Mouse (Mus musculus) hindbrain, embryonic 13.5 days (tissue): ENCODE results near the gene Acrv1. TPM values are rescaled to one million over a fixed set of nuclear protein-coding genes. Genes with fewer than 3 reads are reported as not detected.
"Not testable (repeated sequence)": the region's sequence is repeated elsewhere in the genome, so short reads cannot be mapped to it uniquely, and the experiment has no call there.

ENCODE experiments used
- ATAC-seq: fragments of 200-750 bp; cut with Nextera tagmentation; 2 replicates; pipeline ENCODE4 v1.8.0; 2017; ENCODE audit warnings: moderate TSS enrichment; ENCODE audit not compliant: low FRiP score
- H3K27ac ChIP-seq: fragments of 300-500 bp; sonication (generic); 2 replicates; pipeline ENCODE4 v1.5.1; 2015; ENCODE audit warnings: inconsistent platforms, mild to moderate bottlenecking, moderate library complexity
- H3K27me3 ChIP-seq: fragments of 300-500 bp; sonication (generic); 2 replicates; pipeline ENCODE4 v1.6.1; 2015; ENCODE audit warnings: mild to moderate bottlenecking, inconsistent platforms
- H3K36me3 ChIP-seq: fragments of 300-500 bp; sonication (generic); 2 replicates; pipeline ENCODE4 v1.6.1; 2015; ENCODE audit warnings: mild to moderate bottlenecking, inconsistent platforms
- H3K4me1 ChIP-seq: fragments of 300-500 bp; sonication (generic); replicated peaks from 2 replicates; pipeline ENCODE4 v1.6.1; 2015; ENCODE audit warnings: inconsistent platforms
- H3K4me2 ChIP-seq: fragments of 300-500 bp; sonication (generic); 2 replicates; pipeline ENCODE4 v1.6.1; 2015; ENCODE audit warnings: inconsistent platforms, mild to moderate bottlenecking, moderate library complexity
- H3K4me3 ChIP-seq: fragments of 300-500 bp; sonication (generic); 2 replicates; pipeline ENCODE4 v1.5.1; 2015; ENCODE audit warnings: mild to moderate bottlenecking, inconsistent platforms
- H3K9ac ChIP-seq: fragments of 300-500 bp; sonication (generic); 2 replicates; pipeline ENCODE4 v1.6.1; 2015; ENCODE audit warnings: mild to moderate bottlenecking, inconsistent platforms
- H3K9me3 ChIP-seq: fragments of 300-500 bp; sonication (generic); 2 replicates; pipeline ENCODE4 v1.6.1; 2016; ENCODE audit warnings: inconsistent platforms
- WGBS: fragments of 180-500 bp; shearing (Covaris S2); methylation state at CpG from one replicate; pipeline ENCODE4 v1.1.7; 2015; 5-methylcytosine and 5-hydroxymethylcytosine counted together
- polyA plus RNA-seq: library from polyadenylated mRNA; unstranded; fragments of >200 nt; fragmentation: Nextera tagmentation; extraction: Ambion mirVana; gene quantifications from 2 replicates; pipeline ENCODE4 v1.2.1, GENCODE M21; 2015

Acrv1 gene
- polyA plus RNA-seq: not detected in 2 replicates

DNA sequence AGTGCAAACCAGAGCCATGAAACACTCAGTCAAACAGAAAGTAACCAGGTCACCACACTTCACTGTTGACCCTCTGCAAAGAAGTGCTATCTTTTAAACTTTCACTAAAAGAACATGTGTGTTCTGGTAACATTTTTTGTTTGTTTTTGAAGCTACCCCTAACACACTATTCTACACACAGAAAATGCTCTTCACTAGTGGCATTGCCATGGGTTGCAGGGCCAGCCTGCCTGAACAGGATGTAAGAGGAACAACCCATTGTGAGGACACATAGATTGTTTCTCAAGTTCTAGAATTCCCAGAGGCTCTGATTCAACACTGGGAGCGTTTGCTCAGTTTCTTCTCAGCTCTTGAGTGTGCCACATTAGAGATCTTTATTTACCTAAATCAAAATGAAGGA, at the start of gene Acrv1:
Acrv1 (plus strand) TSS at position 301 of the 400 bp plus-strand sequence.
- Histone ChIP-seq H3K4me3 (no peak within 1 kb of the TSS), H3K4me2 (no peak within 1 kb of the TSS), H3K27ac (no peak within 1 kb of the TSS), H3K4me1 (no peaks in the 10 kb centered on the region), H3K36me3 (no peaks in the 10 kb centered on the region), H3K9me3 (no peaks in the 10 kb centered on the region), H3K9ac (no peak within 1 kb of the TSS), H3K27me3 (no peaks in the 10 kb centered on the region)
- no peak for ATAC-seq
- 59% methylated on average over 1 of the region's 1 CpGs for WGBS

DNA sequence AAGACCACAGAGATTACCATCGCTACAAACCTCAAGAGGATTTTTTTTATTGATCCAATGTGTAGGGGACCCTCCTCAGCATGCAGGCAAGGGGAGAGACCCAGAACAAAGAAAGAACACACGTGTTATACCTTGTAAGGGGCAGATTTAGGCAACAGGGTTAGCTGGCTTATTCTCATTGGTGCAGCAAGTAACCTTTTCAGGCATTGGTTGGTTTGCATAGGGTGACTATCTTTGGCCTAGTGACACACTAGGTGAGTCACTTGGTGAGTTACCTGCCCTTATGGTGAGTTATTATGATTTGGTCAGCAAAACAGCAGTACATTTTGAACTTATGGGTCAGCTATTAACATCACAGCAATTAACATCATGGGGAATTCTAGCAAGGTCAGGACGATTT, 49.7 kb upstream of the Acrv1 start, which contains the start of gene A630095E13Rik:
A630095E13Rik (minus strand) TSS at position 101 of the 400 bp plus-strand sequence.
- ATAC-seq: not testable (repeated sequence)

GRCm38 (mm10) chr9:36681424-36681823, 11.6 kb upstream of the Acrv1 start:
- 90% methylated on average over 2 of the region's 2 CpGs for WGBS
- no peaks in the 10 kb centered on the region for H3K4me1 ChIP-seq
- no peak overlapping the region for H3K27ac ChIP-seq
- no peaks in the 10 kb centered on the region for H3K27me3 ChIP-seq
- H3K4me2 ChIP-seq: no peak overlapping the region
- ATAC-seq: no peak
- H3K4me3 ChIP-seq: no peak overlapping the region
- H3K9ac ChIP-seq: no peak overlapping the region
- H3K36me3 ChIP-seq: no peaks in the 10 kb centered on the region
- no peaks in the 10 kb centered on the region for H3K9me3 ChIP-seq

More for the DNA sequence above, 49.7 kb upstream of the Acrv1 start, which contains the start of gene A630095E13Rik:
- not testable (repeated sequence) for H3K36me3 ChIP-seq, H3K27ac ChIP-seq, H3K4me1 ChIP-seq, H3K4me3 ChIP-seq, H3K27me3 ChIP-seq, H3K9ac ChIP-seq, H3K9me3 ChIP-seq, H3K4me2 ChIP-seq
- 69% methylated on average over 3 of the region's 3 CpGs for WGBS

- Histone ChIP-seq H3K4me3 (no peak overlapping the region), H3K27me3 (no peaks in the 10 kb centered on the region), H3K9me3 (no peaks in the 10 kb centered on the region), H3K36me3 (no peaks in the 10 kb centered on the region), H3K9ac (no peak overlapping the region), H3K4me2 (no peak overlapping the region), H3K4me1 (no peaks in the 10 kb centered on the region), H3K27ac (no peak overlapping the region)
- no peak for ATAC-seq
These were observed 5.7 kb upstream of the Acrv1 start for GRCm38 (mm10) chr9:36687329-36687728.

- WGBS: 93% methylated on average over 10 of the region's 10 CpGs
- H3K4me1 ChIP-seq: no peaks in the 10 kb centered on the region
- H3K9me3 ChIP-seq: no peaks in the 10 kb centered on the region
- H3K27ac ChIP-seq: no peak overlapping the region
- H3K4me2 ChIP-seq: no peak overlapping the region
- H3K9ac ChIP-seq: no peak overlapping the region
- ATAC-seq: no peak
- H3K36me3 ChIP-seq: no peaks in the 10 kb centered on the region
- H3K4me3 ChIP-seq: no peak overlapping the region
- no peaks in the 10 kb centered on the region for H3K27me3 ChIP-seq
These were observed 1.3 kb downstream of the Acrv1 start for GRCm38 (mm10) chr9:36694276-36694675.

DNA sequence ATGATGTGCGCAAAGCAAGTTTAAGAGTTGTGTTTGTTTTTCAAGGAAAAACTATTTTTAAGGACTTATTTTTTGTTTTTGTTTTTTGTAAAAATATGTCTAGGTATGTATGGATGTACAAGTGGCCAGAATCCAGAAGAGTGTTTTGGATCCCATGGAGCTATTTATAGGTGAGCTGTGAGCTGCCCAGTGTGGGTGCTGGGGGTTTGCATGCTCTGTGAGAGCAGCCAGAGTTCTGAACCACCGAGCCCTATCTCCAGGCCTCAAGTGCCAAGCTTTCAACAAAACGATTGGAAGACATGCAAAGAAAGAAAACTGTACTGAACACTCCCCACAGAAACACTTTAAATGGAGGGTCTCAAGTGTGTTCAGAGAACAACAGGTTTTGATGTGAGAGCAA, 12.9 kb downstream of the Acrv1 start:
- no peaks in the 10 kb centered on the region for H3K9me3 ChIP-seq
- H3K4me2 ChIP-seq: no peak overlapping the region
- WGBS: 90% methylated on average over 3 of the region's 3 CpGs

DNA sequence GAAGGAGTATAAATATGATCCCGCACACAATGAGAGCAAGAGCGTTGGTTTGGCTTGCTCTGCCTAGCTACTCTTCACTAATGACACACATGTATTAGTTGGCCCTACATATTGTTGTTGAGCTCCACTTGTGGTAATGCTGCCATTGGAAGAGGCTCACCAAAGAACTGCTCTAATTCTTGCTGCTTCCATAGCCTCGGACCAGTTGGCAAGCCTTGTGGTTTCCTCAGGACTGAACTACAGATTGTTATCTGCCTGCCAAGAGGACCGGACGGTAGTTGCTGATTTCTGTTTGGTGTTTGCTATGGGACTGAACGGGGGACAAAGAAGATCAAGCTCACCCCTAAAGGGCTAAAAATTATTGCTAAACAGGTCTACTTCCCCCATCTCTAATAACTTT, 14.3 kb downstream of the Acrv1 start:
- no peak overlapping the region for H3K9ac ChIP-seq
- peaks cover 6% of the 10 kb centered on the region; the same call in 1 of the 2 replicates for H3K36me3 ChIP-seq
- H3K4me2 ChIP-seq: no peak overlapping the region
- no peaks in the 10 kb centered on the region for H3K4me1 ChIP-seq
- WGBS: 94% methylated on average over 6 of the region's 6 CpGs
- H3K9me3 ChIP-seq: no peaks in the 10 kb centered on the region
- no peak for ATAC-seq
- H3K27me3 ChIP-seq: no peaks in the 10 kb centered on the region
- H3K27ac ChIP-seq: no peak overlapping the region
- H3K4me3 ChIP-seq: no peak overlapping the region

More for the DNA sequence above, 12.9 kb downstream of the Acrv1 start:
- ATAC-seq: no peak
- no peak overlapping the region for H3K27ac ChIP-seq
- no peak overlapping the region for H3K9ac ChIP-seq
- no peaks in the 10 kb centered on the region for H3K4me1 ChIP-seq
- no peaks in the 10 kb centered on the region for H3K27me3 ChIP-seq
- H3K36me3 ChIP-seq: peaks cover 6% of the 10 kb centered on the region; the same call in 1 of the 2 replicates
- no peak overlapping the region for H3K4me3 ChIP-seq

- no peak for ATAC-seq
- 82% methylated on average over 3 of the region's 3 CpGs for WGBS
- no peak overlapping the region for H3K4me3 ChIP-seq
These were observed 23.6 kb downstream of the Acrv1 start for GRCm38 (mm10) chr9:36716624-36717023.

GRCm38 (mm10) chr9:36726131-36727033, 33.4 kb downstream of the Acrv1 start:
- WGBS: under 1% methylated on average over 53 of the region's 53 CpGs
- peak overlapping the region; percentile 98 for H3K4me2 ChIP-seq
- H3K36me3 ChIP-seq: peaks cover 13% of the 10 kb centered on the region
- ATAC-seq: peak; percentile 96
- no peaks in the 10 kb centered on the region for H3K9me3 ChIP-seq
- H3K4me1 ChIP-seq: peaks cover 13% of the 10 kb centered on the region
- H3K9ac ChIP-seq: peak overlapping the region; percentile 79
- no peaks in the 10 kb centered on the region for H3K27me3 ChIP-seq
- peak overlapping the region; percentile 64 for H3K4me3 ChIP-seq
- H3K27ac ChIP-seq: peak overlapping the region; percentile 86

More at GRCm38 (mm10) chr9:36716624-36717023, 23.6 kb downstream of the Acrv1 start:
- Histone ChIP-seq H3K9me3 (no peaks in the 10 kb centered on the region), H3K9ac (no peak overlapping the region), H3K27ac (no peak overlapping the region), H3K4me1 (no peaks in the 10 kb centered on the region), H3K36me3 (peaks cover 11% of the 10 kb centered on the region), H3K4me2 (no peak overlapping the region), H3K27me3 (no peaks in the 10 kb centered on the region)

DNA sequence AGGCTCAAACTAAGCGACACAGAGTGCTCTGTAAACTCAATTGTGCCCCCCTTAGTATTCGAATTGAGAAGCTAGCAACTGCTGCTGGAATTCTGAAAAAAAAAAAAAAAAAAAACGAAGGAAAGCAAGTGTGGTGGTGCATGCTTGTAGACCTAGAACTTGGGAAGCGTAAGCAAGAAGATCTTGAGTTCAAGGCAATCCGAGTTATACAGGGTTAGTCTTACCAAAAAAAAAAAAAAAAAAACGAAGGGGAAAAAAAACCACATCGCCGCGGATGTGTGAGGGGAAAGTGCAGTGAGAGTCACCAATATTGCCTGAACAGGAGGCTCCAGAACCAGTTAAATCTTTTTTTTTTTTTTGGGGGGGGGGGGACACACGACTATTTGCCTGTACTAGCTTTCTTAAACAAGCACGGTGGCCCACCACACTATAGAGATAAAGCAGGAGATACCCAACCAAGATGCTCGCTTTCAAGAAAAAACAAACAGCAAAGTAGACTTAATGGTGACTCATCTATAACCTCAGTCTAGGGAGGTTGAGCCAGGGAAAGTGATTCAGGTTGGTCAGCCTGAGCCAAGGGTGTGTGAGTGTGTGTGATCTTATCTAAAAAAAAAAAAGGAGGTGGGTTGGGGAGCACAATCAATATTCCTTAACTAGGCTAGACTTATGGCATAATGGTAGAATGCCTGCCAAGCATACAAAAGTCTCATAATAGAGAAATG, 34.2 kb downstream of the Acrv1 start, which contains the start of gene Chek1:
Chek1 (minus strand) TSS at position 32 of the 722 bp plus-strand sequence.
- peak within 1 kb of the TSS; percentile 86 for H3K27ac ChIP-seq
- H3K36me3 ChIP-seq: peaks cover 11% of the 10 kb centered on the region
- no peaks in the 10 kb centered on the region for H3K27me3 ChIP-seq
- 13% methylated on average over 12 of the region's 12 CpGs for WGBS
- H3K4me1 ChIP-seq: peaks cover 13% of the 10 kb centered on the region
- peak within 1 kb of the TSS; percentile 64 for H3K4me3 ChIP-seq
- H3K9ac ChIP-seq: peak within 1 kb of the TSS; percentile 79
- ATAC-seq: no peak
- no peaks in the 10 kb centered on the region for H3K9me3 ChIP-seq
- H3K4me2 ChIP-seq: peak within 1 kb of the TSS; percentile 98
